Mouse (Mus musculus): ENCODE data around the gene Pbx1. TPM values are rescaled to one million over a fixed set of nuclear protein-coding genes. Genes with fewer than 3 reads are reported as not detected.

The Pbx1 gene
- polyA plus RNA-seq, 1 experiment from 2014 or later, result 31.4 TPM

DNA sequence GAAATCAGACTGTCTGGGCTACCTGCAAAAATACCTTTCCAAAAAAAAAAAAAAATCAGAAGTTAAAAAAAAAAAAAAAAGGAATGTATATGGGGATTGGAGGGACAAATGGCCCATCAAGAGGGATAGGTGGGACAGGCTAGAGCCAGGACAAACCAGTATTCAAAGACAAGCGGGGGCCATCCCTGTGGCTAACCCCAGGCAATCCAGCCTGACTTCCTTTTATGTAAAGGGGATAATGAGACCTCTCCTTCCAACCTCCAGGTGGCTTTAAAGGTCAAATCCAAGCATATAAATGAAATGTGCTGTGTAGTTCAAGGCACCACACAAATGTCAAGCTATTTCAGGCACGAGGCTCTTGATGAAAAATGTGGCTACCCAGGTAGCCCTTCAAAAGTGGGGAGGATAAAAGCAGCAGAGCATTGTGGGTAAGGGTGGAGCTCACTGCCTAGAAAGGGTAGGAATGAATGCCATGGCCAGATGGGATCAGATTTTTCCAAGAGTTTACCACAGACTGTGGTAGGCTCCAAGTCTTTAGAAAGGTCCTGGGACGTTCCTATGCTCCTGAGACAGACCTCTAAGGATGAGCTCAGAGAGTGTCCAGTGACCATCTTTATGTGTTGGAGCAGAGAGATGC, 36.4 kb downstream of the Pbx1 start:
- Histone ChIP-seq H3K9me3 (replicated peaks) (no peaks in the 10 kb centered on the region), H3K4me1 (peaks cover 25% of the 10 kb centered on the region), H3K27ac (replicated peaks) (no peak overlapping the region), H3K4me2 (no peak overlapping the region), H3K36me3 (no peaks in the 10 kb centered on the region), H3K4me3 (replicated peaks) (no peak overlapping the region), H3K27me3 (replicated peaks) (no peaks in the 10 kb centered on the region), H3K9ac (replicated peaks) (no peak overlapping the region)
- no peak for ATAC-seq (ENCODE audit: low FRiP score)
- WGBS, result 81% methylated on average over 3 of the region's 3 CpGs

- no peak for ATAC-seq (ENCODE audit: low FRiP score)
- H3K9me3 ChIP-seq (replicated peaks), result no peaks in the 10 kb centered on the region
- H3K27me3 ChIP-seq (replicated peaks), result no peaks in the 10 kb centered on the region
Measured at GRCm38 (mm10) chr1:168394535-168394934, 37.5 kb downstream of the Pbx1 start.

GRCm38 (mm10) chr1:168393456-168393855, 38.6 kb downstream of the Pbx1 start:
- no peak overlapping the region for H3K9ac ChIP-seq (replicated peaks)
- H3K27ac ChIP-seq (replicated peaks), result no peak overlapping the region
- no peaks in the 10 kb centered on the region for H3K36me3 ChIP-seq
- H3K4me1 ChIP-seq, result peaks cover 29% of the 10 kb centered on the region
- WGBS, result 60% methylated on average over 4 of the region's 4 CpGs
- ATAC-seq (ENCODE audit: low FRiP score), result no peak
- no peaks in the 10 kb centered on the region for H3K27me3 ChIP-seq (replicated peaks)
- H3K4me2 ChIP-seq, result no peak overlapping the region
- H3K9me3 ChIP-seq (replicated peaks), result no peaks in the 10 kb centered on the region
- no peak overlapping the region for H3K4me3 ChIP-seq (replicated peaks)

More at GRCm38 (mm10) chr1:168394535-168394934, 37.5 kb downstream of the Pbx1 start:
- WGBS, result 75% methylated on average over 6 of the region's 6 CpGs
- Histone ChIP-seq H3K36me3 (no peaks in the 10 kb centered on the region), H3K4me3 (replicated peaks) (no peak overlapping the region), H3K27ac (replicated peaks) (no peak overlapping the region), H3K4me1 (peaks cover 29% of the 10 kb centered on the region), H3K4me2 (no peak overlapping the region), H3K9ac (replicated peaks) (no peak overlapping the region)

GRCm38 (mm10) chr1:168392500-168392853, 39.6 kb downstream of the Pbx1 start:
- H3K27ac ChIP-seq (replicated peaks), result 0 out of 2 replicates have a peak overlapping the region, but pooled peaks have one; percentile 39
- no peaks in the 10 kb centered on the region for H3K27me3 ChIP-seq (replicated peaks)
- H3K36me3 ChIP-seq, result no peaks in the 10 kb centered on the region
- H3K4me1 ChIP-seq, result peaks cover 29% of the 10 kb centered on the region
- 0 out of 2 replicates have a peak, but pooled peaks have one; percentile 12 for ATAC-seq (ENCODE audit: low FRiP score)
- no peak overlapping the region for H3K9ac ChIP-seq (replicated peaks)
- H3K4me2 ChIP-seq, result peak overlapping the region; percentile 22
- 26% methylated on average over 5 of the region's 5 CpGs for WGBS
- H3K4me3 ChIP-seq (replicated peaks), result no peak overlapping the region
- H3K9me3 ChIP-seq (replicated peaks), result no peaks in the 10 kb centered on the region

DNA sequence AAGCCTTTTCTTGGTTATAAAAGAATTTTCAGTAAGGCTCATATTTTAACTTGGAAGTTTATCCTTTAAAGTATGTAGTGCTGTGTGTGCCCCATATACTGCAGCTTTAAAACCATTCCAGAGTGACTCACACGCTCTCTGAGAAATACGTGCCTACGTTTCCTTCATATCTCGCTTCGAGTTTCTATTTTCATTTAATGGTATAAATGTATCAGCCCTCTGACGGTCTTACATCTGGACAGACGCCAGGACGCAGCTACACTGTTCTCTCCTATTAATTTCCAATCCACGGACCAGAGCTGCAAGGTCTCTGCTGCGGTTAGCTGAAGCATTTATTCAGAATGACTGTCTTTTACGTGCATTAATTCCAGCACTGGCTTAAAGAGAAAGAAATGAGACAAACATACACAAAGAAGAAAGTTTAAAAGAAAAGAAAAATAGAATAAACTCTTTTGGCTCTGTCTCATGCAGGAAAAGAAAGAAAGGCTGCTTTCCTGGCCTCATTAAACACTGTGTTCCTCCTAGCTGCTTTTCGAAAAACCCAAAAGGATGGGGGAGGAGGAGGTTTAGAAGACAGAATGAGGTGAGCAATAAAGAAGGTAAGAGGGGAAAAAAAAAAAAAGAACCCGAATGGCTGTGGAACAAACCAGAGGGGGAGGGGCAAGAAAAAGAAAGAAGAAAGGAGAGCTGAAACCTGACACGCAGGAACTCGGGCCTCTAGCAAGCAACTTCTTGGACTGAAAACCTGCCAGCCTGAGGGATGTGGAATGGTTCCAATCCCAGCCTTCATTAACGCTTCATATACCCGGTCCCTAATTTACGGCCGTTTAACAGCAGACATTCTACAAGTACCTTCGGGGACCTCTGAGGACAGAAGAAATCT, 40.2 kb downstream of the Pbx1 start:
- no peak overlapping the region for H3K4me3 ChIP-seq (replicated peaks)
- 0 out of 2 replicates have a peak overlapping the region, but pooled peaks have one; percentile 39 for H3K27ac ChIP-seq (replicated peaks)
- WGBS, result 18% methylated on average over 20 of the region's 20 CpGs
- H3K27me3 ChIP-seq (replicated peaks), result no peaks in the 10 kb centered on the region
- ATAC-seq (ENCODE audit: low FRiP score), result peak; percentile 42; the same call in 1 of the 2 replicates
- H3K36me3 ChIP-seq, result no peaks in the 10 kb centered on the region
- H3K9ac ChIP-seq (replicated peaks), result no peak overlapping the region
- peaks cover 33% of the 10 kb centered on the region for H3K4me1 ChIP-seq
- peak overlapping the region; percentile 22 for H3K4me2 ChIP-seq
- H3K9me3 ChIP-seq (replicated peaks), result no peaks in the 10 kb centered on the region

DNA sequence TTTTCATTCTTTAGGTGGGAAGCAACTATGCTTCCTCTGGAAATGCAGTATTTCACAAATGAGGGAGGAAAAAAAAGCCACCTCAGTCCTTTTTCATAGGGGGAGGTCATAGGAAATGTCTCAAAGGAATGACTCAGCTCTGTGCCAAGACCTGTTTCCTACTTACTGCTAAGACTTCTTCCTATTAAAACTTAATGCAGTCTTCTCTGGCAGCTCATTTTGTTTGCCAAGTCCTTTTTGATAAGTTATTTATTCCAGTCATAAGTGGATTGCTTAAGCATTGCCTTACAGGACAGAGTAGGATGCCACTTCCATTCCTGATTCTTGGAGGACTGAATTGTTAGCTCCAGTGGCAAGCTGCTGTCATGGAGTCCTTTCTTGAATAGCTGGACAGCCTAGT, 41.3 kb downstream of the Pbx1 start:
- ATAC-seq (ENCODE audit: low FRiP score), result no peak
- peaks cover 43% of the 10 kb centered on the region for H3K4me1 ChIP-seq
- H3K27me3 ChIP-seq (replicated peaks), result no peaks in the 10 kb centered on the region
- no peak overlapping the region for H3K4me3 ChIP-seq (replicated peaks)
- no peaks in the 10 kb centered on the region for H3K36me3 ChIP-seq
- no peak overlapping the region for H3K27ac ChIP-seq (replicated peaks)
- no peak overlapping the region for H3K4me2 ChIP-seq
- no peak overlapping the region for H3K9ac ChIP-seq (replicated peaks)
- H3K9me3 ChIP-seq (replicated peaks), result no peaks in the 10 kb centered on the region

- Histone ChIP-seq H3K27me3 (replicated peaks) (no peaks in the 10 kb centered on the region), H3K36me3 (no peaks in the 10 kb centered on the region), H3K4me3 (replicated peaks) (no peak overlapping the region), H3K4me2 (no peak overlapping the region), H3K9ac (replicated peaks) (no peak overlapping the region), H3K27ac (replicated peaks) (no peak overlapping the region), H3K9me3 (replicated peaks) (no peaks in the 10 kb centered on the region), H3K4me1 (peaks cover 64% of the 10 kb centered on the region)
- WGBS, result 46% methylated on average over 6 of the region's 6 CpGs
- no peak for ATAC-seq (ENCODE audit: low FRiP score)
Measured at GRCm38 (mm10) chr1:168386159-168386558, 45.9 kb downstream of the Pbx1 start.

DNA sequence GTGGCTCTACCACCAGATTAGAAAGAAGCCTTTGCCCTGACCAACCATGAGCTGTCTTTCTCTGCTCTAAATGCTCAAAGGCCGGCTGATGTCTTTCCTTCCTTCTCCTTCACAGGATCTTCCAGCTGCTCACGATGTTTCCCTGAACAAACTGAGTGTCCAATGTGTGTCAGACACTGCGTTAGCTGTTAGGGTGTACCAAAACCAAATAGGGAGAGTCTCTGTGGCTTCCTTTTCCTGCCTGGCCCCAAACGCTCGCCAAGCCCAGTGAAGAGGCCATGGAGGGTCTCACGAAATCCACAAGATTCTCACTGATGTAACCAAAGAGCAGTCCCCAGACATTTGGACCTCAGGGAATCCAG, 47.5 kb downstream of the Pbx1 start:
- H3K9ac ChIP-seq (replicated peaks), result no peak overlapping the region
- ATAC-seq (ENCODE audit: low FRiP score), result no peak
- peak overlapping the region; percentile 48 for H3K27ac ChIP-seq (replicated peaks)
- 34% methylated on average over 6 of the region's 6 CpGs for WGBS
- H3K36me3 ChIP-seq, result no peaks in the 10 kb centered on the region
- H3K4me2 ChIP-seq, result no peak overlapping the region
- peaks cover 70% of the 10 kb centered on the region for H3K4me1 ChIP-seq
- no peaks in the 10 kb centered on the region for H3K27me3 ChIP-seq (replicated peaks)
- H3K4me3 ChIP-seq (replicated peaks), result no peak overlapping the region
- no peaks in the 10 kb centered on the region for H3K9me3 ChIP-seq (replicated peaks)

DNA sequence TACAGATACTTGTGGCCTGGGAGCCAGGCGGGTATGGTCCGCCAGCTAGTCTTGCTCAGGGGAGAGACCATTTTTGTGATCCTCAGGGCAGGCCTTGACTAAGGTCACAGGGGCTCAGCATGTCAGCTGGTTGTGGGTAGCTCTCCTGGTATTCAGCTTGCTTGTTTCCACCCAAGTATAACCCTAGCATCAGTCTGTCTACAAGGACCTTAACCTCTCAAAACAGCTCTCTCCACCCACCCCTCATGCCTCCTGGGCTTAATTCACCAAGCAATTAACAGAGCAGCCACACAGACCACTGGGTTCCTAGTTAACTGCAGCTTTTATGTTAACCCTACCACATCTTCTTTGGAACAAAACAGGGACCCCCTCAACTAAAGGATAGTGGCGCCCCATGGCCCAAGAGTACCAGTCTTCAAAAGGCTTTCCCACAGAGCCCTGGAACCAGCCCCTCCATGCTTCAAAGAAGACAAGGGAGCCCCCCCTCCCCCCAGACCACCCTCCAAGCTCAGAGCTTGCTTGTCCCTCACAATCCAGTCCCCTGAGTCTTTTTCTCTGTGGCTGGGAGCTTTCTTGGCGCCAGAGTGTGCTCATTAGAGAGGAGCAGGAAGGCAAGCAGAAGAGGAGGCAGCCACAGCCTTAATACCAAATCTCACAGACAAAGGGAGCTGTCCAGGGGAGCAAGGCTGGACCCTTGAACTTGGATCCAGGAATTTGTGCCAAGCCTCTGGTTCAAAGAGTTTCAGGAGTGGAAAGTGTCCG, 48.1 kb downstream of the Pbx1 start:
- 49% methylated on average over 5 of the region's 5 CpGs for WGBS
- no peaks in the 10 kb centered on the region for H3K27me3 ChIP-seq (replicated peaks)
- H3K4me1 ChIP-seq, result peaks cover 70% of the 10 kb centered on the region

GRCm38 (mm10) chr1:168382823-168383157, 49.3 kb downstream of the Pbx1 start:
- Histone ChIP-seq H3K4me1 (peaks cover 70% of the 10 kb centered on the region), H3K36me3 (no peaks in the 10 kb centered on the region), H3K4me2 (no peak overlapping the region), H3K27ac (replicated peaks) (no peak overlapping the region), H3K9ac (replicated peaks) (no peak overlapping the region), H3K4me3 (replicated peaks) (no peak overlapping the region), H3K9me3 (replicated peaks) (no peaks in the 10 kb centered on the region), H3K27me3 (replicated peaks) (no peaks in the 10 kb centered on the region)
- 18% methylated on average over 4 of the region's 4 CpGs for WGBS
- ATAC-seq (ENCODE audit: low FRiP score), result no peak

More for the DNA sequence above, 48.1 kb downstream of the Pbx1 start:
- Histone ChIP-seq H3K9ac (replicated peaks) (no peak overlapping the region), H3K4me3 (replicated peaks) (no peak overlapping the region), H3K4me2 (no peak overlapping the region), H3K9me3 (replicated peaks) (no peaks in the 10 kb centered on the region), H3K36me3 (no peaks in the 10 kb centered on the region), H3K27ac (replicated peaks) (peak overlapping the region; percentile 65)
- peak; percentile 56 for ATAC-seq (ENCODE audit: low FRiP score)

DNA sequence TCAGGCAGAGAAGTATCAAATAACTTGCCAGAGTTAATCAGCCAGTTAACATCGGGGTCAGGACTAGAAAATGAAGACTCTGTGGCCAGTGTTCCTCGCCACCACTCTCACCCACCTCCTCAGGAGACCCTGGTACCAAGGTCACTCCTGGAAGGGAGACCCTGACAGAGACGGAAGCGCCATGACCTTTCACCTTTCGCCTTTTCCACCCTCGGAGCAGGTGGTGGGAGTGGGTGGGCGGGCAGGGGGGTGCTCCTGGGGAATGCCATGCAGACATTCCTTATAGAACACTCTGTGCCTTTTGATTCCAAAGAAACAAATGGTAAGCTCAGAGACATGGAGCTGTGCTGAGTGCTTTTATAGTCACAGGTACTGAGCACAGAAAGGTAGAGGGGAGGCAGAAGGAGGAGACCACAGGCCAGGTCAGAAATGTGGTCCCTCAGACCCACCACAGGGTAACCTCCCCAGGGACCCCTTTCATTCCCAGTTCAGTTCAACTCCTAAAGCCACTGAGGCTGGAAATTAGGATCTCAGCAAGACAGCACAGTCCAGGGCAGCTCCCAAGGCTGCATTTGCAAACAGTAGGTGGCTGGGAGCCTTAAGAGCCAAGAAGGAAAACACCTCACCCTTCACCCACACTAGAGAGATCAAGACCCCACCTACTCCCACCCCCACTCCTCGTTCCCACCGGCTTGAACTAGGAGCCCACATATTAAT, 49.8 kb downstream of the Pbx1 start:
- no peak overlapping the region for H3K27ac ChIP-seq (replicated peaks)
- H3K36me3 ChIP-seq, result no peaks in the 10 kb centered on the region
- no peak overlapping the region for H3K4me2 ChIP-seq
- ATAC-seq (ENCODE audit: low FRiP score), result no peak
- H3K9me3 ChIP-seq (replicated peaks), result no peaks in the 10 kb centered on the region
- peaks cover 70% of the 10 kb centered on the region for H3K4me1 ChIP-seq
- no peak overlapping the region for H3K9ac ChIP-seq (replicated peaks)
- WGBS, result 33% methylated on average over 9 of the region's 9 CpGs
- H3K27me3 ChIP-seq (replicated peaks), result no peaks in the 10 kb centered on the region
- H3K4me3 ChIP-seq (replicated peaks), result no peak overlapping the region

Measured in neural tube, embryonic 15.5 days (tissue).